Mouse (Mus musculus): ENCODE data around the gene 4930578G10Rik. TPM values are rescaled to one million over a fixed set of nuclear protein-coding genes. Genes with fewer than 3 reads are reported as not detected.

The 4930578G10Rik gene
- not detected for total RNA-seq (2023)

DNA sequence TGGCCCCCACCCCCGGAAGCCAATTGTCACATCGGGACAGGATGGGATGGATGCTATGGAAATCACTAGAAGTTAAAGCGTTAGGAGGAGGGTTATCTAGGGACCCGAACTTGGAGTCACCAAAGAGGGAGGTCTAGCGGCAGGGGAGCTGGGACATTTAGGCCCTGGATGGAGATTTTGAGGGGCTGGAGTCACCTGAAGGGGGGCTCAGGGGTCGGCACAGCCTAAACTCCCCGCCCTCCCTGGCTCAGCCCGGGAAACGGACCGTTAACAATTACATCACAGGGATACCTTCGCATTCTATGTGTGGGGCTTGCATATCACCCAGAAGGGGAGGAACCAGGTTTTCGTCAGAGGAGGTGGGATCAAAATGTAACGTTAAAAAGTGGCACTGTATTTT is at the start of gene 4930578G10Rik:
4930578G10Rik (plus strand) TSS at position 301 of the 400 bp plus-strand sequence.

DNA sequence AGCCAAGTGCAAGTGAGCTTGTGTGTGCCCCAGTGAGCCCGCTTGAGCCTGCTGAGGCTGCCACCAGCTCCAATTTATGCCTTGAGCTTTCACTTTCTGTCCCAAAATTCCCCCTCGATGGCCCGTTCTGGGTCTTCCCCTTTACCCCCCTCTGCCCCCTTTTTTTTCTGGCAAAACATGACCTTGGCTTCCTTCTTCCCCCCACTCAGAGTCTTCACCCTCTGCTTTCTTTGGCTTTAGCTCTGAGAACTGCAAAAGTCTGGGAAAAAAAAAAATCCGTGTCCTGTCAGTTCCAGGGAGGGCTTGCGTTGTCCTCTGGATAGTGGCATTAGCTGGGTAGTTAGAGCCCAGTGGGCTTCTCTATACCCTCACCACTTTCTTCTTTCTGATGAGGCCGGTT is 21.1 kb downstream of the 4930578G10Rik start, which contains the start of gene Ccl19:
Ccl19 (minus strand) TSS at position 101 of the 400 bp plus-strand sequence.

DNA sequence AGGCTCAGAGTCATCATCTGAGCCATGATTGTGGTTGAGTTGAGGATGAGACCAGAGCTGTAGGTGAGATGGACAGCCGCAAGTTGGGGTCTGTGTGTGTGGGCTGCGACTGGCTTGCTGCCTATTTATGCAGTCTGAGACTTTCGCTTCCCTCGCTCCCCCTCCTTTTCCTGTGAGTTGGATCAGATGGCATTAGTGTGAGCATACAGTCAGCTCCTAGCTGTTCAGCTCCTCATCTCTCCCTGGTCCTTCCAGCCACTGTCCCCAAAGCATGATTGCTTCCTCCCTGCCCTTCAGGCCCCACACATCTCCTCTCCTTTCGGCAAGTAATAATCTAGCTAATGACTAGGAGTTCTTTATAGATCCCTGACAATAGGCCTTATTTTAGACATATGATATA is 38.5 kb downstream of the 4930578G10Rik start, which contains the start of gene Ccl21a:
Ccl21a (minus strand) TSS at position 101 of the 400 bp plus-strand sequence.

DNA sequence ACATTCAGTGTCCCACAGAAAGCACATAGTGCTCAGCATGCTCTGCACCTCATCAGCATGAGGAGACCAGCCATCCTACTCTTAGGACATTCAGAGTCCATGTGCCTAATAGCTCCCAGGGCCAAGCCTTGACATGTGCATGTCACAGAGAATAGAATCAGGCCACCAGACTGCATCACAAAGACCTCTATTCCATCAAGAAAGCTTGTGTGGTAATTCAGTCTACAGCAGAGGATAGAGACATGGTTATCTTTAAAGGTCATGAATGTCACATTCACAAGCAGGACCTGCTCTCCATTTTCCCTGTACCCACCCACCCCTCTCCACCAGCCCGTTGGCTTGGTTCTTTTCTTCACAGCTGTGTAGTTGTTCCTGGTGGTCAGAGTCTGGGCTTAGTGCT is 118.4 kb downstream of the 4930578G10Rik start, which contains the start of gene Fam205a1:
Fam205a1 (minus strand) TSS at position 101 of the 400 bp plus-strand sequence.

DNA sequence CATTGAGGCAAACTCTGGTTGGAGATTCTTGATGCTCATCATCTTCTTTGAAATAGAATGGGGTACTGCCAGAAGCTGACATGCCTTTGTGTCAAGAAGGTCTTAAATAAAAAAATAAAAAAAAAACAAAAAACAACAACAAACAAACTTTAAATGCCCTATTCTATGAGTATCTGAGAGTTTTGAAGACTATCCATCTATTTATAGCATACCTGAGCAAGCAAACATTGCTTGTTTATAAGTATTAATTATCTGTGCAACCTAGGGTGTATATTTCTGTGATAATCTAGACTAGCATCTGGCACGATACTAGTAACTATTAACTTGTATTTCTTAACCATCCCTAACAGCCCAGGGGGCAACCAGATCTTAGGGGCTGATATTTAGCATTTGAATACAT is 121.3 kb downstream of the 4930578G10Rik start, which contains the start of gene Gm12394:
Gm12394 (minus strand) TSS at position 101 of the 400 bp plus-strand sequence.

DNA sequence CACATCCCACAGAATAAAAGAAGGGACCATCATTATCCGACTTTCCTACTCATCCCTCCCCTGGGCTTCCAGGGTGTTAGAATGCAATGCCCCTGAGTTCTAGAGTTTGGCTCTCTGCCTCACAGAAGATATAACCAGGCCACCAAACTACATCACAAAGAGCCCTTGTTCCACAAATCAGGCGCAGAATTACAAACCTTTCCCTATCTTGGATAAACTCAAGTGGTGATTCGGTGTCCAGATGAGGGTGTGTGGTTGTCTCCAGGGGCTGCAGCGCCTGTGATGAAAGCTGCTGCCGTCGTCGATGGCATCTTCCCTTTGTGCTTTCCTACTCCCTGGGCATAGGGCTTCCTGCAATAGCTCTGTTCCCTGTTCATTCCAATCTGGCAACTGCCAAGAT is 138.8 kb downstream of the 4930578G10Rik start, which contains the start of gene Fam205c:
Fam205c (minus strand) TSS at position 101 of the 400 bp plus-strand sequence.

Other genes starting within 250 kb of the 4930578G10Rik start
- not detected for gene Fam205a2, start 207.4 kb upstream of the 4930578G10Rik start, total RNA-seq (2023)
- not detected for gene Gm10591, start 123.3 kb upstream of the 4930578G10Rik start, total RNA-seq (2023)
- gene Gm2564, start 105.8 kb upstream of the 4930578G10Rik start, total RNA-seq (2023): not detected
- not detected for gene Ccl27b, start 80.3 kb upstream of the 4930578G10Rik start, total RNA-seq (2023)
- gene Il11ra2, start 73.7 kb upstream of the 4930578G10Rik start, total RNA-seq (2023): not detected
- gene Ccl19, start 21.0 kb downstream of the 4930578G10Rik start, total RNA-seq (2023): not detected
- gene Ccl21a, start 38.4 kb downstream of the 4930578G10Rik start, total RNA-seq (2023): not detected
- not detected for gene Fam205a1, start 118.3 kb downstream of the 4930578G10Rik start, total RNA-seq (2023)
- not detected for gene Gm12394, start 121.2 kb downstream of the 4930578G10Rik start, total RNA-seq (2023)
- not detected for gene Fam205c, start 138.7 kb downstream of the 4930578G10Rik start, total RNA-seq (2023)
- gene Phf24, start 181.1 kb downstream of the 4930578G10Rik start, total RNA-seq (2023): not detected
- gene Dnajb5, start 214.3 kb downstream of the 4930578G10Rik start, total RNA-seq (2023): 34.9 TPM
- not detected for gene 1700022I11Rik, start 234.1 kb downstream of the 4930578G10Rik start, total RNA-seq (2023)

Data from CD4-positive naive resting alpha-beta T cell, adult 76 days (primary cell).